Mouse (Mus musculus): ENCODE measurements around the gene Kcnma1.

GRCm38 (mm10) chr14:23817585-23817984, 196.7 kb downstream of the Kcnma1 start:
- TF ChIP-seq CTCF (IDR thresholded peaks at IDR 0.05; ENCODE audit: low read depth) (no peak), EP300 (IDR thresholded peaks at IDR 0.05; ENCODE audit: low read depth) (no peak)
